Mouse (Mus musculus) CH12.LX (cell line): ENCODE results near the gene Spg20. TPM values are rescaled to one million over a fixed set of nuclear protein-coding genes. Genes with fewer than 3 reads are reported as not detected.
A peak's percentile ranks its signal among the peaks of the same experiment; 100 is the strongest.

Source experiments
- DNase-seq: peaks from one replicate; pipeline ENCODE4 v3.0.0-alpha.2; 2013; ENCODE audit errors: extremely low read depth
- H3K27ac ChIP-seq: 2 replicates; pipeline ENCODE4 v1.5.1; 2012; ENCODE audit warnings: low read depth, mild to moderate bottlenecking, control low read depth, moderate library complexity; ENCODE audit not compliant: insufficient read depth
- H3K27me3 ChIP-seq: replicated peaks from 2 replicates; pipeline ENCODE3; 2012; ENCODE audit warnings: inconsistent platforms
- H3K36me3 ChIP-seq, 2 experiments: replicated peaks in 1 of 2; 2 replicates each; pipeline versions ENCODE3 to v1.6.1; 2012; ENCODE audit warnings: inconsistent platforms in 1 of 2, low read length in 1 of 2, mild to moderate bottlenecking in 1 of 2, mixed read lengths in 1 of 2, moderate library complexity in 1 of 2; ENCODE audit not compliant: control insufficient read depth in 1 of 2, insufficient read depth in 1 of 2
- H3K4me1 ChIP-seq, 2 experiments: 2 replicates each; pipeline ENCODE4 v1.6.1; 2012; ENCODE audit warnings: inconsistent platforms in 1 of 2, moderate library complexity in 1 of 2; ENCODE audit not compliant: insufficient read depth in 2 of 2, control insufficient read depth in 1 of 2
- H3K4me2 ChIP-seq: 2 replicates; pipeline ENCODE4 v1.6.1; 2012; ENCODE audit warnings: low read depth, mild to moderate bottlenecking, control low read depth; ENCODE audit not compliant: poor library complexity, insufficient read depth, severe bottlenecking
- H3K4me3 ChIP-seq, 3 experiments: fragments of 150-350 bp in 1 of 3; sonication (generic) in 1 of 3; replicated peaks in 1 of 3; 2 replicates each; pipeline versions ENCODE3 to v1.5.1; 2011 to 2012; ENCODE audit warnings: low read depth in 2 of 3, low read length in 2 of 3, mild to moderate bottlenecking in 2 of 3, moderate library complexity in 2 of 3, control low read depth in 1 of 3, improper control_type of control experiment in 1 of 3, inconsistent platforms in 1 of 3, mixed read lengths in 1 of 3; ENCODE audit not compliant: poor library complexity in 1 of 3
- H3K79me2 ChIP-seq: replicated peaks from 2 replicates; pipeline ENCODE4 v1.6.1; 2012; ENCODE audit warnings: mild to moderate bottlenecking, moderate library complexity; ENCODE audit not compliant: control insufficient read depth, poor library complexity, insufficient read depth, severe bottlenecking; ENCODE audit errors: extremely low read depth
- H3K9ac ChIP-seq: 2 replicates; pipeline ENCODE4 v1.6.1; 2012; ENCODE audit warnings: low read depth, mild to moderate bottlenecking, control low read depth, moderate library complexity; ENCODE audit not compliant: insufficient read depth
- H3K9me3 ChIP-seq: replicated peaks from 2 replicates; pipeline ENCODE3; 2012; ENCODE audit warnings: low read length, inconsistent platforms, mixed read lengths
- CHD1 ChIP-seq: IDR thresholded peaks from 2 replicates; pipeline ENCODE4 v1.6.1; 2012; ENCODE audit warnings: low read depth, low read length, improper control_type of control experiment, inconsistent platforms
- CTCF ChIP-seq, 2 experiments: IDR thresholded peaks in 1 of 2; conservative IDR thresholded peaks in 1 of 2; 2 replicates each; pipeline ENCODE4 v1.5.1; 2011 to 2012; ENCODE audit warnings: low read depth in 2 of 2, low read length in 2 of 2, improper control_type of control experiment in 1 of 2, inconsistent platforms in 1 of 2, mild to moderate bottlenecking in 1 of 2, moderate library complexity in 1 of 2
- ELF1 ChIP-seq: IDR thresholded peaks from 2 replicates; pipeline ENCODE4 v1.6.1; 2014; ENCODE audit warnings: low read depth, mild to moderate bottlenecking, inconsistent platforms, low read length, improper control_type of control experiment
- HCFC1 ChIP-seq: IDR thresholded peaks from 2 replicates; pipeline ENCODE4 v1.6.1; 2012; ENCODE audit warnings: low read depth, mild to moderate bottlenecking, inconsistent platforms, low read length, improper control_type of control experiment
- IRF4 ChIP-seq: IDR thresholded peaks from 2 replicates; pipeline ENCODE4 v1.6.1; 2014; ENCODE audit warnings: low read depth, mild to moderate bottlenecking, inconsistent platforms, low read length, improper control_type of control experiment
- JUN ChIP-seq: IDR thresholded peaks from 2 replicates; pipeline ENCODE4 v1.6.1; 2011; ENCODE audit warnings: low read depth, mild to moderate bottlenecking, low read length, improper control_type of control experiment, moderate library complexity; ENCODE audit not compliant: insufficient read depth
- JUND ChIP-seq: conservative IDR thresholded peaks from 2 replicates; pipeline ENCODE4 v1.6.1; 2011; ENCODE audit warnings: low read depth, low read length, improper control_type of control experiment
- MAFK ChIP-seq: IDR thresholded peaks from 2 replicates; pipeline ENCODE4 v1.6.1; 2011; ENCODE audit warnings: low read length, improper control_type of control experiment; ENCODE audit not compliant: insufficient replicate concordance
- MAZ ChIP-seq: IDR thresholded peaks from 2 replicates; pipeline ENCODE4 v1.6.1; 2012; ENCODE audit warnings: low read depth, mild to moderate bottlenecking, inconsistent platforms, low read length, improper control_type of control experiment, moderate library complexity
- MEF2A ChIP-seq: IDR thresholded peaks from 2 replicates; pipeline ENCODE4 v1.6.1; 2014; ENCODE audit warnings: low read depth, mild to moderate bottlenecking, inconsistent platforms, low read length, improper control_type of control experiment, borderline replicate concordance
- MXI1 ChIP-seq: IDR thresholded peaks from 2 replicates; pipeline ENCODE4 v1.6.1; 2011; ENCODE audit warnings: mild to moderate bottlenecking, low read depth, low read length, improper control_type of control experiment
- MYC ChIP-seq: IDR thresholded peaks from 2 replicates; pipeline ENCODE4 v1.6.1; 2011; ENCODE audit warnings: low read depth, mild to moderate bottlenecking, improper control_type of control experiment, low read length
- NELFE ChIP-seq: IDR thresholded peaks from 2 replicates; pipeline ENCODE4 v1.6.1; 2011; ENCODE audit warnings: low read depth, low read length, improper control_type of control experiment
- NRF1 ChIP-seq: IDR thresholded peaks from 2 replicates; pipeline ENCODE4 v1.6.1; 2014; ENCODE audit warnings: low read depth, mild to moderate bottlenecking, inconsistent platforms, low read length, improper control_type of control experiment, moderate library complexity
- PAX5 ChIP-seq: IDR thresholded peaks from 2 replicates; pipeline ENCODE4 v1.6.1; 2012; ENCODE audit warnings: low read length, inconsistent platforms, mixed read lengths
- POLR2A ChIP-seq: IDR thresholded peaks from 2 replicates; pipeline ENCODE4 v1.6.1; 2011; ENCODE audit warnings: low read depth, mild to moderate bottlenecking, improper control_type of control experiment, low read length
- RAD21 ChIP-seq: IDR thresholded peaks from 2 replicates; pipeline ENCODE4 v1.6.1; 2011; ENCODE audit warnings: low read depth, mild to moderate bottlenecking, low read length, improper control_type of control experiment, moderate library complexity
- SMC3 ChIP-seq: IDR thresholded peaks from 2 replicates; pipeline ENCODE4 v1.6.1; 2011; ENCODE audit warnings: low read depth, low read length, improper control_type of control experiment
- TBP ChIP-seq: conservative IDR thresholded peaks from 2 replicates; pipeline ENCODE4 v1.6.1; 2011; ENCODE audit warnings: low read depth, low read length, improper control_type of control experiment
- UBTF ChIP-seq: IDR thresholded peaks from 2 replicates; pipeline ENCODE4 v1.6.1; 2012; ENCODE audit warnings: low read depth, mild to moderate bottlenecking, inconsistent platforms, low read length, improper control_type of control experiment, moderate library complexity
- USF2 ChIP-seq: conservative IDR thresholded peaks from 2 replicates; pipeline ENCODE4 v1.6.1; 2011; ENCODE audit warnings: low read depth, low read length, improper control_type of control experiment
- ZC3H11A ChIP-seq: IDR thresholded peaks from 2 replicates; pipeline ENCODE4 v1.6.1; 2012; ENCODE audit warnings: low read depth, mild to moderate bottlenecking, inconsistent platforms, low read length, improper control_type of control experiment
- dilution Hi-C: fragments of 300-500 bp; cut with MboI; formaldehyde crosslinking; loops from 2 replicates; pipeline ENCODE4 v1.14.3; 2020; ENCODE audit warnings: low sequenced_read_pairs; ENCODE audit not compliant: extremely low pct_unique_long_range_greater_than_20kb, extremely low pct_ligation_motif_present
- in situ Hi-C: fragments of 300-500 bp; cut with MboI; formaldehyde crosslinking; loops from 3 replicates; pipeline ENCODE4 v1.14.3; 2019; ENCODE audit warnings: low sequenced_read_pairs, low pct_ligation_motif_present, low pct_unique_long_range_greater_than_20kb, mixed read lengths
- polyA plus RNA-seq: library from polyadenylated mRNA; unstranded; fragments of >175 nt; gene quantifications from 2 replicates; pipeline ENCODE4 v1.2.1, GENCODE M21; 2012; ENCODE audit warnings: low read depth; ENCODE audit not compliant: insufficient read length
- total RNA-seq, 2 experiments: library from RNA; depleted of rRNA; stranded (reverse); fragments of 300-350 nt in 1 of 2; fragments of >200 nt in 1 of 2; gene quantifications; 2 replicates each; pipeline ENCODE4 v1.2.3; 2012 to 2014

Gene Spg20
- total and polyA plus RNA-seq, 3 experiments = 31.5 to 43.0 (median 38.2) TPM

DNA sequence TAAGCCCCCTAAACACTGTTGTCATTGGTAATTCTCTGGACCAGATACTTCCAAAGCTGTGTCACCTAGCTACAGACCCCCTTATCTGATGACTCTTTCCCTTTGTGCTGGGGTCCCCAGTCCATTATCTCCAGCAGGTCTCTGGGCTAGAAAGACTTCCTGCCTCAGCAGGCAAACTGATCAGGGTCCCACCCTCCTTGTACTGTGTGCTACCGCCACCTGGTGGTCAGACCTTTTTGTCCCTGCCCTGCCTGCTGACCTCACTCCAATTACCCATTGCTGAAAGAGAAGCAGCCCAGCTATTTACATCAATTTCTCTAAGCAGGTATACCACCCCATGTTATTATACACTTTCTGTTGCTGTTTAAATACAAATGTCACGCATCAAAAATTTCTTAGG lies 47.5 kb upstream of the Spg20 start:
- Histone ChIP-seq H3K27me3 (no peaks in the 10 kb centered on the region), H3K36me3 (no peaks in the 10 kb centered on the region), H3K9ac (no peak overlapping the region), H3K79me2 (no peaks in the 10 kb centered on the region), H3K27ac (no peak overlapping the region), H3K9me3 (no peaks in the 10 kb centered on the region), H3K4me2 (no peak overlapping the region), H3K4me3 (no peak overlapping the region), H3K4me1 (no peaks in the 10 kb centered on the region)
- TF ChIP-seq USF2 (no peak), ZC3H11A (no peak), RAD21 (peak; percentile 82), SMC3 (peak; percentile 71), ELF1 (peak; percentile 31; the same call in 1 of the 2 replicates), CTCF (conservative IDR thresholded peaks at IDR 0.05 in 1 of 2, IDR thresholded peaks at IDR 0.05 in 1 of 2; ENCODE audit: low read depth in 2 of 2, low read length in 2 of 2) (peak; percentile 67 to 88), POLR2A (no peak), NELFE (no peak), HCFC1 (no peak)
- DNase-seq = peak; percentile 73
- dilution Hi-C loops = no loop called here
- in situ Hi-C loops = loop anchor here (10.0 to 25.0 kb wide), 2 partner anchors 250 to 702 kb away; partner anchors contain the start of gene Postn

DNA sequence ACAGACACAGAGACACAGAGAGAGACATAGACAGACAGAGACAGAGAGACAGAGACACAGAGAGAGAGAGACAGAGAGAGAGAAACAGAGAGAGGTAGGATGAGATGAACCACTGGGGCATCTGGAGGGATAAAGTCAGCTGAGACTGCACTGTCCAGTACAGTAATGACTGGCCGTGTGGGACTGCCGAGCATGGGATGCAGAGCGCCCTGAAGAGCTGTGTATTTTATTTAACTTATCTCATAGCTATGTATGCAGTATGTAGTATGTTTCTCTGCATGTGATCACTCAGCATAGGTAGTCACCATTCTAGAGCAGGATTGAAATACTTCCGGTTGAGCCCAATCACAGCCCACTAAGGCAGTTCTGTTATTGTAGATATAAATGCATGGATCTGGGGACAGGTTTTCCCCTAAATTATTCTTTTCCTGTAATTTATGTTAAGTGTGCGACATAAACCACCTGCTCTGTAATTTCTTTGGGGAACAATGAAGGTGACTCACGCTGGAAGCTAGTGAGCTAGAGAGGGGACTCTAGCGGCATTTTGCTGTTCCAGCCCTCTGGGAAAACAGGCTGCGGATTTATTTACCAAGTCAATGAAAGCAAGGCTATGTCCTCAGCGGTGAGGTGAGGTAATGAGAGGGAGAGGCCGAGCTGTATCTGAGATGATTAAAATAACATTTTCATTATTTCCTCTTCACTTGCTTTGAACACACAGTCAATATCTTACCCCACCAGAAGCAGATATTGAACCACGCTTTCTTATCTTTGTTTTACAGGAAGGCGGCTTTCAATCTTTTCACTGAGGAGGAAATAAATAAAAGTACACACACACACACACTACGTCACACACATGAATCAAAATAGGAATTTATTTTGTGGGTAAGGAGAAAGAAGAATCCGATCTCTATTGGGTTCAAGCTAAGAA lies 45.9 kb upstream of the Spg20 start:
- no peaks in the 10 kb centered on the region for H3K36me3 ChIP-seq
- dilution Hi-C loops (no loop called here), in situ Hi-C loops (loop anchor here (10.0 to 25.0 kb wide), 2 partner anchors 251 to 704 kb away; partner anchors contain the start of gene Postn)
- no peak for DNase-seq
- H3K4me2 ChIP-seq = no peak overlapping the region
- H3K27me3 ChIP-seq = no peaks in the 10 kb centered on the region
- H3K27ac ChIP-seq = no peak overlapping the region
- no peaks in the 10 kb centered on the region for H3K9me3 ChIP-seq
- TF ChIP-seq ELF1 (no peak), MAFK (no peak), IRF4 (no peak), JUND (no peak), UBTF (no peak), CTCF (conservative IDR thresholded peaks at IDR 0.05 in 1 of 2, IDR thresholded peaks at IDR 0.05 in 1 of 2; ENCODE audit: low read depth in 2 of 2, low read length in 2 of 2) (no peak), CHD1 (no peak), NRF1 (no peak), TBP (no peak), MEF2A (no peak), USF2 (no peak), MAZ (no peak), JUN (no peak), MYC (no peak), MXI1 (no peak), PAX5 (no peak)
- H3K9ac ChIP-seq = no peak overlapping the region
- H3K4me1 ChIP-seq = no peaks in the 10 kb centered on the region
- H3K79me2 ChIP-seq = no peaks in the 10 kb centered on the region
- no peak overlapping the region for H3K4me3 ChIP-seq
